25 mouse cellular contexts compared by ENCODE assay signal in the genomic region with DNA sequence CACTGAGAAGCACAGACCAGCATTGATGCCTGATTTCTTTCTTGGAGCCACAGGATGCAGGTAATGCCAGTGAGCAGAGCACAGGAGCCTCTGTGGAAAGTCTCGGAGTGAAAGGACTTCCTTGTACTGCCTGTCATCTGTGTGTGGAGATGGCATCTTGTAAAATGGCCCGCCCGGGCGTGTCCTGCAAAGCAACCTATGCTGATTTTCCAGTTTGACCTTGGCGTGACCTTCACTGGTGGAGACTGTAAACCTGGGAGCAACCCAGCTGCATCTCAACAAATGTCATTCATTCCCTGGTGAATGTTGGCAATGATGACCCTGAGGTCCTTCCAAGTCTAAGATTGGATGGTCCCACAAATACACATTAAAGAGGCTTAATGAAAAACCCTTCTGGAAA. TPM values are rescaled to one million over a fixed set of nuclear protein-coding genes. Genes with fewer than 3 reads are reported as not detected.
DNase-seq lines count a peak whose midpoint lies in the region; ATAC-seq and TF ChIP-seq lines count a peak whose summit lies in the region.
"Had no signal": no experiment of that assay in that cellular context is flagged by ENCODE, and none has a peak within 500 bp of the region (broad histone marks: within the 10 kb centered on the region; RNA-seq: fewer than 3 reads in every experiment).

No protein-coding gene starts in this region.

- H3K9ac ChIP-seq in lung, embryonic 14.5 days = no peak overlapping the region
- H3K9ac ChIP-seq in embryonic facial prominence, embryonic 15.5 days = no peak overlapping the region
- H3K9ac ChIP-seq: embryonic facial prominence, embryonic 13.5 days; heart, embryonic 15.5 days; hindbrain, embryonic 14.5 days had no signal

- WGBS in lung, embryonic 14.5 days = 69% methylated on average over 5 of the region's 5 CpGs
- 73% methylated on average over 5 of the region's 5 CpGs for WGBS in embryonic facial prominence, embryonic 15.5 days

- no peaks in the 10 kb centered on the region for H3K27me3 ChIP-seq in lung, embryonic 14.5 days (ENCODE audit: insufficient read depth, low read length)
- no peaks in the 10 kb centered on the region for H3K27me3 ChIP-seq in embryonic facial prominence, embryonic 15.5 days
- H3K27me3 ChIP-seq: CH12.LX; embryonic facial prominence, embryonic 13.5 days; heart, embryonic 15.5 days had no signal

- no peak for TF ChIP-seq CTCF in lung, embryonic 14.5 days (IDR thresholded peaks at IDR 0.05; ENCODE audit: low read depth)

- H3K27ac ChIP-seq in lung, embryonic 14.5 days (ENCODE audit: low read depth) = peak overlapping the region; percentile 15; the same call in 1 of the 2 replicates
- H3K27ac ChIP-seq in embryonic facial prominence, embryonic 15.5 days (replicated peaks) = peak overlapping the region; percentile 39; the same call in 1 of the 2 replicates
- H3K27ac ChIP-seq: embryonic facial prominence, embryonic 13.5 days; forebrain, embryonic 10.5 days; gastrocnemius, adult 2 months; heart, embryonic 15.5 days; hindbrain, embryonic 14.5 days had no signal

- no peak overlapping the region for H3K4me3 ChIP-seq in lung, embryonic 14.5 days (ENCODE audit: low read depth, low read length)
- H3K4me3 ChIP-seq in embryonic facial prominence, embryonic 15.5 days (replicated peaks) = no peak overlapping the region
- H3K4me3 ChIP-seq: embryonic facial prominence, embryonic 13.5 days; erythroblast, embryonic 14.5 days; forebrain, embryonic 10.5 days; gastrocnemius, adult 2 months; heart, embryonic 15.5 days had no signal

- H3K4me1 ChIP-seq in lung, embryonic 14.5 days (ENCODE audit: insufficient read depth) = no peaks in the 10 kb centered on the region
- H3K4me1 ChIP-seq in embryonic facial prominence, embryonic 15.5 days = 0 out of 2 replicates have a peak, but pooled peaks cover 12% of the 10 kb centered on the region
- H3K4me1 ChIP-seq: heart, embryonic 15.5 days had no signal

- H3K36me3 ChIP-seq in lung, embryonic 14.5 days (ENCODE audit: insufficient read depth) = no peaks in the 10 kb centered on the region
- no peaks in the 10 kb centered on the region for H3K36me3 ChIP-seq in embryonic facial prominence, embryonic 15.5 days
- H3K36me3 ChIP-seq: embryonic facial prominence, embryonic 13.5 days; forebrain, embryonic 10.5 days; G1E; heart, embryonic 15.5 days had no signal

- DNase-seq in lung, embryonic 14.5 days = no peak
- DNase-seq in lung, postnatal 14 days = no peak
- DNase-seq in R1 (ENCODE audit: low read depth, low spot score) = peak; percentile 38
- no peak for DNase-seq in gastrocnemius, postnatal 4 days (ENCODE audit: low spot score in 2 of 2)
- no peak for DNase-seq in adrenal gland, adult 18-20 months (ENCODE audit: low spot score in 2 of 2)
- DNase-seq in right cerebral cortex, postnatal 36 days (ENCODE audit: low spot score in 2 of 2) = no peak
- DNase-seq: adrenal gland, adult 2 months; adrenal gland, postnatal 25 days; cerebellum, adult 2 months; gastrocnemius, adult 2 months; gastrocnemius, postnatal 25 days; heart, adult 11 months; heart, postnatal 14 days had no signal

- no peaks in the 10 kb centered on the region for H3K9me3 ChIP-seq in lung, embryonic 14.5 days (ENCODE audit: low read depth, low read length)
- no peaks in the 10 kb centered on the region for H3K9me3 ChIP-seq in embryonic facial prominence, embryonic 15.5 days (replicated peaks)
- H3K9me3 ChIP-seq: embryonic facial prominence, embryonic 13.5 days; forebrain, embryonic 10.5 days; G1E; heart, embryonic 15.5 days had no signal

- no peak for ATAC-seq in lung, embryonic 14.5 days (ENCODE audit: insufficient read depth)
- ATAC-seq in embryonic facial prominence, embryonic 15.5 days (ENCODE audit: insufficient number of reproducible peaks, low FRiP score, low TSS enrichment, low read depth) = no peak
- ATAC-seq: activated CD4-positive, CD25-positive, alpha-beta regulatory T cell, adult 4 months; forebrain, embryonic 14.5 days; intestine, postnatal 0 days had no signal

- H3K4me2 ChIP-seq in lung, embryonic 14.5 days = no peak overlapping the region
- H3K4me2 ChIP-seq in embryonic facial prominence, embryonic 15.5 days (replicated peaks) = no peak overlapping the region
- H3K4me2 ChIP-seq: embryonic facial prominence, embryonic 13.5 days; heart, embryonic 11.5 days; heart, embryonic 15.5 days; hindbrain, embryonic 14.5 days had no signal

RNA-seq across cellular contexts. Expression of a gene that starts 35.9 kb away (rescaled TPM):
- polyA plus RNA-seq in lung, embryonic 14.5 days (2014; fragmentation: Nextera tagmentation; extraction: Ambion mirVana) = 8.6 and 9.1 TPM in 2 replicates
- polyA plus RNA-seq in embryonic facial prominence, embryonic 15.5 days (2015; fragmentation: Nextera tagmentation; extraction: Ambion mirVana) = 14.1 and 17.7 TPM in 2 replicates
- 10 to 100 TPM; 22.0 to 23.5 TPM for total RNA-seq in gastrocnemius, postnatal 4 days (2021)
- total RNA-seq in adrenal gland, adult 18-20 months (2021) = 10 to 100 TPM; 14.5 TPM
- polyA plus RNA-seq: activated CD4-positive, CD25-positive, alpha-beta regulatory T cell, adult 4 months; erythroblast, embryonic 14.5 days had no signal
